Mouse (Mus musculus): ENCODE measurements at regions not wholly inside any gene's neighbourhood (a gene's known extent, or its start where the extent isn't known, plus 50 kb on each side); places are given as distances from the start of the nearest gene placed in this dataset.
"Not testable (repeated sequence)": the region's sequence is repeated elsewhere in the genome, so short reads cannot be mapped to it uniquely, and the experiment has no call there.

DNA sequence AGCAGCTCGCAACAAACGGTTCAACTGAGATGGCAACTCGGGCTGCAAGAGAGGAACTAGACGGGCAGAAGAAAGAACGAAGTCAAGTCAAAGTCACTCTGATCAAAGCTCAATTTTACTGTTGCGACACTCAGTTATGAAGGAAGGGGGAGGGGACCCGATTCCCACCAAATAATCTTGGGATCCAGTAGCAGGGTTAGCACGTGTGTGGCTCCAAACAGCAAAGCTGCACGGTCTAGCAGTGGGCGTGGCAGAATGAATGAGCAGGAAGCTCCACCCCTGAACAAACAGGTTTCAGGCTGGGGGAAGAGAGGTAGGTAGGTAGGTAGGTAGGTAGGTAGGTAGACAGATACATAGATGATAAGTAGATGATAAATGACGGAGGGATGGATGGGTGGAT, 136.9 kb upstream of the Hes1 start:
- DNase-seq: not testable (repeated sequence)

DNA sequence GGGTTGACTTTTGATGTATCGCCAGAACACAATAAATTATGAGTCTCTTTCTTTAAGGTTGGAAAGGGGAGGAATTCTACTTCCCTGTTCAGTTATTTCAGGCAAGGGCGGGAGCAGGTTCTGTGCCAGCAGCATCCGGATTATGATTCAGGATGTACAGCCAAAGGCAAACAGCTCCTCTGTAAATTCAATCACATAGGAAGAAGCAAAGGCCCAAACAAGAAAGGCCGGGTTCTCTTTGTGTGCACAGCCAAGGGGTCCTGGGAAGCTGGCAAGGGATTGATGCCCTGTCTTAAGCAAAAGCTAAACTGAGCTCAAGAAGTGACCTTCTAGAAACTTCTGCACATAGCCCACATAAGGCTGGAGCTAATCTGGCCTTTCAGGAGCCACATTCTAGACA, 135.9 kb upstream of the Hes1 start:
- DNase-seq: no peak

DNA sequence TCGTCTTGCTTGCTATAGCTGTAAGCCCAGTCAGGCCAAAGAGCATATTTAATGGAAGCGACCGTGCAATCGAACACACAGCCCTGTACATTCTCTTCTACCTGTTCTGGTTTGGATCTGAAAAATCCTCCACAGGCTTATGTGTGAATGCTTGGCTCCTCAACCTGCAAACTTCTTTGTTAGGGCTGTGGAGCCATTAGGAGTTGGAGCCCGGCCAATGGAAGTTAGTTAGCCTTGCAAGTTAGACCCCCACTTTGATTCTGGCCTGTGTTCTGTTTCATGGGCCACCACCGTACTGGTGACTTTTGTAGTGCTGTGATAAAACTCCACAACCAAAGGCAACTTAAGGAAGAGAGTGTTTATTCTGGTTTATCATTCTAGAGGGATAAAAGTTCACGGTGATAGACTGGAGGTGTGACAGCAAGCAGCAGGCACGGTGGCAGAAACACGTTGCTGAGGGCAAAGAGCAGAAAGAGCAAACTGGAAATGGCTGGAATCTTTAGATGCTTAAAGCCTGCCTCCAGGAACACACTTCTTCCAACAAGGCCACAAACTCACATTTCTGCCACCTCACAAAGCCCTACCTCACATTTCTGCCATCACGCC, 132.3 kb upstream of the Hes1 start:
- no peak for DNase-seq

DNA sequence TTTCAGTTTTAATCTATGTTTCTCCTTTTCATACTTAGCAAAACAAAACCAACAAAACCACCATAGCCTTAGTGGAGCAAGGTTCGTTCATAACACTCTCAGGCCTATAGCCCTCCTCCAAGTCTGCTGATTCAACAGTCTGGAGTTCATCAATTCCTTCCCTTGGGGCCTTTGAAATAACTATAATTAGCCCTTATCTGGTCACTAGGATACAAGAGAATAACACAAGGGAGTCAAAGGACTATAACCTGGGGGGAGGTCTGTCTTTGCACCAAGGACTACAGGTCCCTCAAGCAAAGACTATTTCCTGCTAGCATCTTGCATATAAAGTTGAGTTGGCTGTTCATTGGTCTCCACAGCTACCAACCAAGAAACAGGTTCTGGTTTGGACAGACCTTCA, 129.5 kb upstream of the Hes1 start:
- no peak for DNase-seq

DNA sequence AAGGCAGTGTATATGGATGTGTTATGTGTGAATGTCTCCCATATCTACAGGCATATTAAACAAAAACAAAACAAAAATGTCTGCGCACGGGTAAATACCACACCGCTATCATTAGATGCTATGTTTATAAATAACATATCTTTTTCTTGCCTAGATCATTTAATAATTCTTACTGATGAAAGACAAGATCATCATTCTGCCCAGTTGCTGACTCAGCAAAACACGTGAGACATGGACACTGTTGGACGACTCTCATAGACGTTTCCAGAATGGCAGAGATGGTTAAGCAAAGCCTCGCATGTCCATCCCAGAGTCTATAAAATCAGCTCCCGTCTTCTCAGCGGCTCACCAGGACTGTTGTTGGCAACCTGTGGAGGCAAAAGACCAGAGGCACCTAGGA, 125.5 kb upstream of the Hes1 start:
- DNase-seq: no peak

DNA sequence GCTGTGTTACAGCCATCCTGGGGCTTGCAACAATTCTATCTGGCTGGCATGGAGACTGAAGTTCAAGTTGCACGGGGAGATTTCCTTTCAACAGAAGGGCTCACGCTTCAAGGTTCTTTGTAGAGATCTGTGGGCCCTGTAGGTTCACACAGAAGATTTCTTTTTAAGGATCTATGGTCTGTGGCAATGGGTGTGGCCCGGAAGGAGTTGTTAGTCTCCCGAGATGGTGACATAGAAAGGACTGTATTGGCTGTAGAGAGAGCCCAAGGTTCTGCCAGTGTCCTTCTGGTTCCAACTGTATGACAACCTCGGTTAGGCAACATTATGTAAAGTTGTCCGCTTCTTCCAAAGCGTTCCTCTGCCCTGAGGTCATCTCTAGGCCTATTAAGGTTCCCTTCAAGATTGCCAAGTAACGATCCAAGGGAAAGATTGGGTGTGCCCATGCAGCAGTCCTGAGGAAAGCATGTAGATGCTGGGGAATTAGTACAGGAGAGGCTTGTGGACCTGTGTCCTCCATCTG, 124.8 kb upstream of the Hes1 start:
- no peak for DNase-seq

DNA sequence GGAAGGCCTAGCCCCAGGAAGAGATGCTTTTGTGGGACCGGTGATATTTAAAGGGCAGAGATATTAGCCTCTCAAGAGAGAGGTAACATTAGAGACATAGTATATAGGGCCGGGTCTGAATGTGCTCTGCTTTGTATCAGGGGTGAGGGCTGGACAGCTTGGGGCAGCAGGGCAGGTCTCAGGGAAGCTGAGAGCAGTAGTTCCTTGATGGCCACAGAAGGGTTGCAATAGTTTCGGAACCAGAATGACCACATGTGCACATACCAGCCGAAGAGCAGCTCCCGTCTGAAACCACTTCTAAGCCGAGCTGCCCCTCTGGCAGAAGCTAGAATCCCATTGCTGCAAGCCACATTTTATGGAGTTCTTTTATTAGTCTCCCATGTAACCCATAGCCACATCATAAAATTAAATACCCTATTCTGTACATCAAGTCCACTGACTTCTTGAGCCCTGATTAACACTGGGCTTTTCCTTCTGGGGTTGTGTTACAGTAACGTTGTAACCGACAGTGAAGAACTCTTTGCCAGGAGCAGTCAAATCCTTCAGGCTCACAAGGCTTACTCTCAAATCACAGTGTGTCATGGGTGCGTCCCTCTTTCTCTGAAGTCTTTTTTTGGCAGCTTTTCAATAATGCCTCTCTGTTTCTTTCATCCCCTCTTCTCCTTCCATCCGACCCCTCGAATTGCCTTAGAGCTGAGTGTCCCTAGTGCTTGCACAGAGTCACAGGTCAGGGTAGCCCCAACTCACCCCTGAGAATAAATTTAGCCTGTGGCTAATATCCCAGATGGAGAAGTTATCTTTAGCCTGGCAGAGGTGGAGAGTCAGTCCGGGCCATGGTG, 124.1 kb upstream of the Hes1 start:
- no peak for DNase-seq

DNA sequence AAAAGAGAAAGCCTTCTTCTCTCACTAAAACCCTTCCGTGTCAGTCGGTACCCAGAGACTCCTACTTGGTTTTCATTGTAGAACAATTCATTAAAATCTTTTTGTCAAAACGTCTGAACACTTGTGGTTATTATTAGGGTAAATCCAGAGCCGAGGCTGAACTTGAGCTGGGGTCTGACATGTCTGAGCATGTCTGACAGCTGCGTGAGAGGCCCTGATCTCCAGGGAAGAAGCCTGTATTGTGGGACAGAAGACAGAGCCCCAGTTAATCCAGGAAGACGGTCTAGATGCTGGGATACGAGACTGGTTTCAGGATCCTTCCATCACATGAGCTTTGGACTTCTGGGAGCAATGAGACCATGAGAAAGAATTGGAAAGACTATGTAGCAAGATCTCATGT, 122.1 kb upstream of the Hes1 start:
- DNase-seq: no peak

DNA sequence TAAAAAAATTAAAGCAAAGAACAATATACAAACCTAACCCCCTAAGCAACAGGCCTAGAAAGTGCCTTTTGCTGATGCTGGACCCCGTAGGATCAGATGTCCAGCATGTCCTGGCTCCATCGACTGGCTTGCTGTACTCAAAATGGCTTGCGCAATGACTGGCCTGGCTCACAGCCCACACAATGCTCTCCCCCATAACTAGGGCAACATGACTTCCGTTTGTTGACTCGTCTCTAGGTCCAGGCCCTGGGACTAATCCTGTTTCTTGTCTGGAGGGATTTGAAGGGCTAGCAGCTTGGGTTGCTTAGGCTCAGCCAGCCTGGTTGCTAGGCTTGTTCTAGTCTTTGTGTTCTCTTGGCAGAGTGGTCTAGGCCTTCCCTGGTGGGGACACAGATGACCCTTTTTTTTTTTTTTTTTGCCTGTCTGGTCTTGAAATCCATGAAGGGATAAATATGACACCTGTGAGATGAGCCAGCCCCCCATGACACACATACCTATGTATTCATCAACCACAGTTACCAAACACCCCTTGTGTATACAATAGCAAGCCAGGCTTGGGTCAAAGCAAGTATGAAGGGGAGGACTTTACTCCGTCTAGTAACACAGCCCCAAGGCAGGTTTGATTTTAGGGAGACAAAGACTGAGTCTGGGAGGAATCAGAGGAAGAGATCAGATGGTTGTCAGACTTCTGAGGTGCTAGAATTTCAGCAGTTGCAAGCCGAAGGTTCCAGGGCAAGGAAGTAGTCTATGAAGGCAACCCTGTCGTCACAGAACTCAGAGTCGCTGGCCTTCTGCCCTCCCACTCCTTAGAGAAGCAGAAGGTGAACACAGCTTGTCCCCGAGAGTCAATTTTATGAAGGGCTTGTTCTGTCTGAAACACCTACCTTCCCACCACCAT, 120.0 kb upstream of the Hes1 start:
- DNase-seq: peak; percentile 64

DNA sequence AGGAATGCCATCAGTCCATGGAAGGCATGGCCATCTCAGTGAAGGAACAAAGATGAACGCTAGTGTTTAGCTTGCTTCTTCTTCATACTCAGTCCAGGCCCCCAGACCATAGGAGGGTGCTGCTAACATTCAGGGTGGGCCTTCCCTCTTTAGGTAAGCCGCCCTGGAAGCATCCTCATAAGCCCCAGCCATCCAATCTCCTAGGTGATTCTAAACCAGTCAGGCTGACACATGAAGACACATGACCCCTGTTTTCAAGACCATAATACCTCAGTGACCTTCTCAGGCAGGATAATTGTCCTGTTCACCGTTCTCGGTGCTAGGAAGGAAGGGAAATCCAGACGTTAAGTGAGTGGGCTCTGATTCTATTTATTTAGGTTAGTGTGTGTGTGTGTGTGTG, 119.2 kb upstream of the Hes1 start:
- DNase-seq: no peak

DNA sequence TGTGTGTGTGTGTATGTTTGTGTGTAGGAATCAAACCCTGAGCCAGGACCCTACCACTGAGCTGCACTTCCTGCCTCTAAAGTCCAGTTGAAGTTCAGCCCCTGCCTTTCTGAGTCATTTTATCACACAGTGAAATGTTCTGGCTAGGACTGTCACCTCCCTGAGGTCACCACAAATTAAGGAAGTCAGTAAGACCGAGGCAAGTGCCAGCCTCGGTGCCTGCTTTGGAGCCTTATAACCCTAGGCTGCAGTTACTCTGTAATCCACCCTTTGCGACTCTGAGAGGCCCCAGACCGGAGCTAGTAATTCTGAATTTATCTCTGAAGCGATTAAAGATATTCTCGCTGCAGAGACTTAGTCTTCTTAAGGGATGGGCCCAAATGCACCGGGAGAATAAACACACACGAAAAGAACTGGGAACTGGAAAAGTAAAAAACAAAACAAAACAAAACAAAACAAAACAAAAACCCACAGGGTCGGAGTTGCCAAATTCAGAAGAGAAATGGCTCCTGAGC, 118.8 kb upstream of the Hes1 start:
- peak; percentile 55 for DNase-seq

DNA sequence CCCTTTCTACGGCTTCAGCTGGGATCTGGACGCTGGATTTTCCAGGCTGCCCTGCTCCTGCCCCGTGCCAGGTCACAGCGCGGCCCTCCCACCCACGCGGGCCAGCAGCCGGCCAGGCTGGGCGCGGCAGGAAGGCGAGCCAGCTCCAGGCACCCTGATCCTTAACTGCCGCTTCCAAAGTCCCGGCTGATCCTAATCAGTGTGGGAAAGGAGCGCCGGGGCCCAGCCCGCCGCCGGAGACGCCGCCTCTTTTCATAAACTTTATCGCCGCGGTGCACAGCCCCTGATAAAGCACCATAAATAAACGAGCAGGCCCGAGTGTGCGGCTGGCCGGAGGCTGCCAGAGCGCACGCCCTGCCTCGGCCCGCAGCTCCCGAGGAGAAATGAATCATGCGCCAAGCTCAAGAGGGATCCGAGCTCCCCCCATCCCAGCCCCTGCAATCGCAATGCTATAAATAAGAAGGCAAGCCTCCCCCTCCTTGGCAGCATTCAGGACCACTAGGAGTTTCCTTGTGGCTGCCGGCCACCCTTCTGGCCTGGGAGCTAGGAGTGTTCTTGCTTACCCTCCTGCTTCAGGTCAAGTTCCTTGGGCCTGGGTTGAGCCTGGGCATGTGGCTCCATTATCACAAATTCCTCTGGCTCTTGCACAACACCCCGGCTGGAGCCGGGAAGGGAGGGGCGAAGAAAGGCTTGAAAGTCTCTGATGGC, 118.1 kb upstream of the Hes1 start:
- peak; percentile 87 for DNase-seq

DNA sequence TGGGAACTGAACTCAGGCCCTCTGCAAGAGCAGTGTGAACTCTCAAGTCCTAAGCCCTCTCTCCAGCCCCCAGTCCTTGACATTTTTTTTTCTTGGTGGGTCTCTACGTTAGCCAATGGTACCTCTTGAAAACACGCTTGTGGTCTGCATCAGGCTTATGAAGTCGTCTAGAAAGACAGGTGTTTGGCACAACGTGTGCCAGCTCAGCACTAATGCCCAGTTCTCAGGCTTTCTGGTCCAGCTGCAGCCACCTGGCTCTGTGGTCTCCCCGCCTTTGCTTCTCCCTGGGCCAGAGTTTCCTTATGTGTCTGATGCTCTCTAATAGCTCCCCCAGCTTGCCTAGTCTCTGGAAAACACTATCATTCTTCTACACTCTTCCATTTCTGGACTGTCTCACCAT, 117.2 kb upstream of the Hes1 start:
- DNase-seq: no peak

DNA sequence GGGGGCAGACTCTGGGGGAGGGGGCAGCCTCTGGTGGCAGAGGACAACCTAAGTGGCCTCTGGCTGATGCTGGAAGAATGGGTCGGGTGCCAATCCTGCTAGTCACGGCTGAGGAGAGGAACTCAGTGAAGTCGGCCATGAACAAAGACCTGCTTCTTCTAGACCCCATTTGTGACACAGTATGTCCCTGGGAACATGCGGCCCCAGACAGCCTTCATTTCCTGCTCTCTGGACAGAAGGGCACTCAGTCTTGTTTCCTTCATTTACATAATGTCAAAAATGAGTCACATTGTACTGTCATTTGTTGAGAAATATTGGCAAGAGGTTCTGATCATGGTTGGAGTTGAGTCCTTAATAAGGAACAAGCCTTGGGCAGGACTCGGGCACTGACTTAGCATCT, 116.5 kb upstream of the Hes1 start:
- no peak for DNase-seq

DNA sequence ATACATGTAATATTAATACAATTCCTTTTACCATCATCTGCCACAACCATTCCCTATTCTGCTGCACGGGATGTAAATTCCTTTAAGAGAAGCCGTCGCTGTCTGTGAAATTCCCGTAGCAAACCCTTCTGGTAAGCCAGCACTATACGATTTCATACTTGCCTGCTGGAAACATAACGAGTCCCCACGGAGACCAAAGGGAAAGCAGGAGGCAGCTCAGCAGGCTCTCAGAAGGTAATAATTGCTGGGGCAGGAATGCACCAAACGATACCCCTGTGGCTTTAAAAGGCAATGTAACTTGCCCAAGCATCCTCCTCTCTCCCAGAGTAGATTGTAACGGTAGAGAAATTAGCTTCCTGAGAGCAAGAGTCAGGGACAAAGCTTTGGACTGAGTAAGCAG, 114.0 kb upstream of the Hes1 start:
- DNase-seq: no peak

DNA sequence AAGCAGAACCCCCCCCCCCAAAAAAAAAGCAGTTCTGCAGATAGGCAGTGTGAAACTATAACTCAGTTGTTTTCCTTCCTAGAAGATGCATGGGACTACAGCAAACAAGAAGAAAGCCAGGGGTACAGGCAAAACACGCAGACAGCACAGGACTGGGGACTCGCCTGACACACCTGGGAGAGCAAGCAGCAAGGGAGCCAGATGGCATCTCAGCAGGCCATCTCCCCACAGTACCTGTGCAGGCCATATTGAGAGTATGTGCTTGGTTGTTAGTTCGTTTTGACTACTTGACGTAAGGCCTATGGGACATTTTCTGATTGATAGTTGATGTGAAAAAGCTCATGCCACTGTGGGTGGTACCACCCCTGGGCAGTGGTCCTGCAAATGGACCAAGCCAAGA, 113.4 kb upstream of the Hes1 start:
- no peak for DNase-seq

DNA sequence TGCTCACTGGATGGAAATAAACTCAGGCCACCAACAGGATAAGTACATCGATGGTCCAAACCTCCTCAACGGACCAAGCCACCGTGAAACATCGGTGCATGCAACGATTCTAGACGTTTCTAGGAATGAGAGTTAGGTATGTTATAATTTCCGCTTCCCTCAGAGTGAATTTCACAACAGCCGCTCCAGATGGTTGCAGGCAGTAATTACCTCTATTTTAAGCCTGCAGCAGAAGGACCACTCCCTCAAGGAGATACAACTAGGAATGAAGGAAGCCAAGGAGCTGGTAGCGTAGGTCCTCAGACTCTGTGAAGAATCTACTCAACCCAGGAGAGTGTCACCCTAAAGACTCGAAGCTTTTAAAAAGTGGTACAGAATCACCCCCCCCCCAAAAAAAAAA, 109.5 kb upstream of the Hes1 start:
- DNase-seq: no peak

DNA sequence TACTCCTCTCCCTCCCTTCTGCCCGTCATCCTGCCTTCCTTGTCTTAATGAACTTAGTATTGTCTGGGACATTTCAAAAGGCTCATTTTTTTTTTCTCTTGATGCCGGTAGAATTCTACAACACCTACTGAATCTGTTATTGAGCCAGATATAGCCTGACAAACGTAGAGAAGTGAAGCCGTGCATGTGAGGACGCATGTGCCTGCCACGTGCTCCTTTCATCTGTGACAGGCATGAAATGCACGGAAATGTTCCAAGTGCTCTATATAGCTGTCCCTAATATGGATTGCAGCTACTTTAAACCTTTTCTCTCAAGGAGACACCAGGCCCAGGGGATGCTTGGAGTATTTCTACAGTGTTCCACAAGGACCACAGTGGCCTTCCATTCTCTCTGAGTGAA, 107.3 kb upstream of the Hes1 start:
- no peak for DNase-seq

DNA sequence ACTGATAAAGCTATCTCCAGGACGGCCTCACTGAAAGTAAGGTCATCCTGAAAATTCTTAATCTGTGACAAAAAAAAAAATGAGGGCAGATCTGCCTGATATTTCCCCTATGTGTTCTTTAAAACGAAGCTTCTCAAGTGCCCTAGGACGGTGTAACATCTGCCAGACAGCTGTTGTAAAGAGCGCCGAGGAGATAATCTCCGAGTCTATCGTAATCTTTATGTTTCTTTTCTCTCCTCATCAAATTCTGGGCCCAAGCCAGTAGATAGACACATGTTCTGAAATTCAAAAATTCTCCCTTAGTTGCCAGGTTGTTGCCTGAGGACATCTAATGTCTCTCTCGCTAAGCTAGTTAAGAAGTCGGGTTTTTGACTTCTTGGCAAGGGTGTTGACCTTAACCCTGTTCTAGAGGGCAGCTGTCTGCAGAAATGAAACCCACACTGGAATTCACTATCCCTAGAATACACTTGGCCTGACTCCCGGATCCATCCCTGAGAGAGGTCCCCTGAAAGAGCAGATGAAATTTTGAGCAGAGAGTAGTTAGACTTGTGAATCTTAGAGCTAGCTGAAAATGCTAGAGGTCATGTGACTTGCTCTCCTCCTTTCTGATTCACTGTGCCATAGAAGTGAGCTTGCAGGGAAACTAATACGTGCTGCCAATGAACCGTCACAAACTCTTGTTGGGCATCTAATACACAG, 104.1 kb upstream of the Hes1 start:
- DNase-seq: no peak

DNA sequence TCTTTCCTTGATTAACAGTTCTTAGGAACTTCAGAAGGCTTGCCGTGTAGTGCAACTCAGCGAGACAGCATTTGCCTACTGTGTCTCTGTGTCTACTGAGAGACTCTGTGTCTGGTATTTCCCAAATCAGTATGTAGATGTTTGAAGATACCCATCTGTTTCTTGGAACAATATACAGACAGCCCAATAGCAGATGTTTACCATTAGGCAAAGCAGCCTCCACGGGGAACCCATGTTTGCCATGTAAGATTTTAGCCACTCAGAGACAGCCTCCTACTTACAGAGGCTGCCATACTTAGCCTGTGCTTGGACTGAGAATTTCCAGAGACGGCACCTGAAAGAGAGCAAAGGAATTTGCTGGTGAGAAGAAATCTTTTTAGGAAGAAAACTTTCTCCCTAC, 100.9 kb upstream of the Hes1 start:
- no peak for DNase-seq

DNA sequence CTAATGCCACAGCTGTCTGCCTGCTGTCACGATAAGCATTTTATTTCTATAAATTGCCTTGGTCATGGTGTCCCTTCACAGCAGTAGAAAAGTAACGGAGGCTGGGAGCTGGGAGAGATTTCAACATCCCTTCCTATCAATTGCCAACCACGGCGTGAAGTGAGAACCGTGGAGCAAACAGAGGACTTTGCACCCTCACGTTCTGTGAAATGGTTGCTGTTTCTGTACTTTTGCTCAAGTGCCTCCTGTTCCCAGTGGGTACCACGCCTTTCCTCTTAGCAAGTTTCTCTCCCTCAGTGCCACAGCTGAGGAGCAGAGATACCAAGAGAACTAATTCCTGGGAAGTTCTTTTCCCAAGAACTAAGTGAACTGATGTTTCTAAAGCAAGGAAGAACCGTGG, 99.6 kb upstream of the Hes1 start:
- no peak for DNase-seq

DNA sequence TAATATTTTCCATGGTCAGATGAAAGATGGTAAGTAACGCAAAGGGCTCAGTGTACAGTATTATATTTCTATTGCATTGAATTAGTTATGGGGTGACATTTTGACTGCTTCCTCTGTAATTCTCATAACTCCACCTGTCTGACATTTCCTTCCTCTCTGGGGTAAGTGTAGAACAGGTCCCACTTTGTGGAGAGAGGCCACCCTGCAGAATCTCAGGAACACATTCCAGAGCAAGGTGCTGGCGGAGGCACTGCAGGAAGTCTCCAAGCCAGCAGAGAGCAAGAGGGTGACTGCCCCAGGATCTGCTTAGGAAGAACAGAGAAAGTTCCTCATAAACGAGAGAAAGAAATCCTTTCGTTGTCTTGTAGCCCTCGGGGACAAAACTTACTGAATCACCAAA, 95.4 kb upstream of the Hes1 start:
- no peak for DNase-seq
